Mouse (Mus musculus) E14TG2a.4 (cell line): ENCODE data around the gene Sst.
A peak's percentile ranks its signal among the peaks of the same experiment; 100 is the strongest.

Experiments
- CTCF ChIP-seq: conservative IDR thresholded peaks from 2 replicates; pipeline ENCODE4 v1.5.1; 2014; ENCODE audit warnings: low read length
- NANOG ChIP-seq: IDR thresholded peaks from 2 replicates; pipeline ENCODE4 v1.6.1; 2014; ENCODE audit warnings: borderline replicate concordance, low read length, mixed read lengths
- POU5F1 ChIP-seq: IDR thresholded peaks from 2 replicates; pipeline ENCODE4 v1.6.1; 2014; ENCODE audit warnings: low read length, borderline replicate concordance

- TF ChIP-seq CTCF (no peak), NANOG (peak; percentile 16; the same call in 1 of the 2 replicates), POU5F1 (no peak)
Measured at GRCm38 (mm10) chr16:23922906-23923305, 32.1 kb upstream of the Sst start.
